Mouse (Mus musculus): Measurements from ENCODE around the gene Tfdp2. TPM values are rescaled to one million over a fixed set of nuclear protein-coding genes. Genes with fewer than 3 reads are reported as not detected.
A peak's percentile ranks its signal among the peaks of the same experiment; 100 is the strongest.

Tfdp2 gene
- total and polyA plus RNA-seq, 2 experiments, result 6.1 to 18.3 TPM

GRCm38 (mm10) chr9:96243915-96244314, 47.8 kb downstream of the Tfdp2 start:
- peaks cover 2% of the 10 kb centered on the region; the same call in 1 of the 2 replicates for H3K36me3 ChIP-seq (ENCODE audit: control insufficient read depth, insufficient read depth, low read length)
- no peak overlapping the region for H3K4me3 ChIP-seq (ENCODE audit: insufficient read depth, low read depth, low read length)
- H3K4me1 ChIP-seq (ENCODE audit: control insufficient read depth, insufficient read depth, low read length), result no peaks in the 10 kb centered on the region
- no peak overlapping the region for H3K9ac ChIP-seq (ENCODE audit: low read depth, low read length)
- 59% methylated on average over 6 of the region's 6 CpGs for WGBS
- H3K79me2 ChIP-seq (ENCODE audit: control insufficient read depth, insufficient read depth, low read length), result no peaks in the 10 kb centered on the region
- TF ChIP-seq POLR2A (IDR thresholded peaks at IDR 0.05; ENCODE audit: extremely low read depth, insufficient read depth, low read length) (no peak), CTCF (IDR thresholded peaks at IDR 0.05; ENCODE audit: low read depth, low read length) (no peak)
- peak; percentile 37 for DNase-seq (ENCODE audit: extremely low read depth, low read depth, low spot score)
- H3K27ac ChIP-seq (replicated peaks; ENCODE audit: insufficient read depth, low read depth, low read length), result no peak overlapping the region
- H3K27me3 ChIP-seq (ENCODE audit: control insufficient read depth, insufficient read depth, low read length), result no peaks in the 10 kb centered on the region

GRCm38 (mm10) chr9:96254812-96255211, 58.7 kb downstream of the Tfdp2 start:
- 26% methylated on average over 2 of the region's 2 CpGs for WGBS
- H3K79me2 ChIP-seq (ENCODE audit: control insufficient read depth, insufficient read depth, low read length), result no peaks in the 10 kb centered on the region
- no peaks in the 10 kb centered on the region for H3K27me3 ChIP-seq (ENCODE audit: control insufficient read depth, insufficient read depth, low read length)
- no peak overlapping the region for H3K4me3 ChIP-seq (ENCODE audit: insufficient read depth, low read depth, low read length)
- no peak overlapping the region for H3K9ac ChIP-seq (ENCODE audit: low read depth, low read length)
- no peak overlapping the region for H3K27ac ChIP-seq (replicated peaks; ENCODE audit: insufficient read depth, low read depth, low read length)
- TF ChIP-seq POLR2A (IDR thresholded peaks at IDR 0.05; ENCODE audit: extremely low read depth, insufficient read depth, low read length) (no peak), CTCF (IDR thresholded peaks at IDR 0.05; ENCODE audit: low read depth, low read length) (no peak)
- DNase-seq (ENCODE audit: extremely low read depth, low read depth, low spot score), result peak; percentile 19
- no peaks in the 10 kb centered on the region for H3K36me3 ChIP-seq (ENCODE audit: control insufficient read depth, insufficient read depth, low read length)
- H3K4me1 ChIP-seq (ENCODE audit: control insufficient read depth, insufficient read depth, low read length), result peaks cover 11% of the 10 kb centered on the region; the same call in 1 of the 2 replicates

GRCm38 (mm10) chr9:96258478-96258877, 62.4 kb downstream of the Tfdp2 start:
- TF ChIP-seq CTCF (IDR thresholded peaks at IDR 0.05; ENCODE audit: low read depth, low read length) (no peak), POLR2A (IDR thresholded peaks at IDR 0.05; ENCODE audit: extremely low read depth, insufficient read depth, low read length) (no peak)
- Histone ChIP-seq H3K9ac (ENCODE audit: low read depth, low read length) (no peak overlapping the region), H3K27ac (replicated peaks; ENCODE audit: insufficient read depth, low read depth, low read length) (no peak overlapping the region), H3K4me1 (ENCODE audit: control insufficient read depth, insufficient read depth, low read length) (peaks cover 8% of the 10 kb centered on the region; the same call in 1 of the 2 replicates), H3K4me3 (ENCODE audit: insufficient read depth, low read depth, low read length) (no peak overlapping the region), H3K27me3 (ENCODE audit: control insufficient read depth, insufficient read depth, low read length) (no peaks in the 10 kb centered on the region), H3K36me3 (ENCODE audit: control insufficient read depth, insufficient read depth, low read length) (no peaks in the 10 kb centered on the region), H3K79me2 (ENCODE audit: control insufficient read depth, insufficient read depth, low read length) (no peaks in the 10 kb centered on the region)
- DNase-seq (ENCODE audit: extremely low read depth, low read depth, low spot score), result peak; percentile 26
- 47% methylated on average over 6 of the region's 6 CpGs for WGBS

GRCm38 (mm10) chr9:96259017-96259512, 63.0 kb downstream of the Tfdp2 start:
- TF ChIP-seq POLR2A (IDR thresholded peaks at IDR 0.05; ENCODE audit: extremely low read depth, insufficient read depth, low read length), result no peak
- no peak for TF ChIP-seq CTCF (IDR thresholded peaks at IDR 0.05; ENCODE audit: low read depth, low read length)
- H3K79me2 ChIP-seq (ENCODE audit: control insufficient read depth, insufficient read depth, low read length), result no peaks in the 10 kb centered on the region
- no peaks in the 10 kb centered on the region for H3K27me3 ChIP-seq (ENCODE audit: control insufficient read depth, insufficient read depth, low read length)
- no peak for DNase-seq (ENCODE audit: extremely low read depth, low read depth, low spot score)
- no peaks in the 10 kb centered on the region for H3K36me3 ChIP-seq (ENCODE audit: control insufficient read depth, insufficient read depth, low read length)
- 42% methylated on average over 5 of the region's 5 CpGs for WGBS
- peaks cover 4% of the 10 kb centered on the region; the same call in 1 of the 2 replicates for H3K4me1 ChIP-seq (ENCODE audit: control insufficient read depth, insufficient read depth, low read length)
- H3K27ac ChIP-seq (replicated peaks; ENCODE audit: insufficient read depth, low read depth, low read length), result no peak overlapping the region
- no peak overlapping the region for H3K4me3 ChIP-seq (ENCODE audit: insufficient read depth, low read depth, low read length)
- H3K9ac ChIP-seq (ENCODE audit: low read depth, low read length), result no peak overlapping the region

GRCm38 (mm10) chr9:96259753-96260520, 63.9 kb downstream of the Tfdp2 start:
- H3K27ac ChIP-seq (replicated peaks; ENCODE audit: insufficient read depth, low read depth, low read length), result no peak overlapping the region

GRCm38 (mm10) chr9:96261101-96261500, 65.0 kb downstream of the Tfdp2 start:
- WGBS, result 92% methylated on average over 4 of the region's 4 CpGs
- no peaks in the 10 kb centered on the region for H3K79me2 ChIP-seq (ENCODE audit: control insufficient read depth, insufficient read depth, low read length)
- no peaks in the 10 kb centered on the region for H3K27me3 ChIP-seq (ENCODE audit: control insufficient read depth, insufficient read depth, low read length)
- H3K4me3 ChIP-seq (ENCODE audit: insufficient read depth, low read depth, low read length), result no peak overlapping the region
- no peaks in the 10 kb centered on the region for H3K36me3 ChIP-seq (ENCODE audit: control insufficient read depth, insufficient read depth, low read length)
- H3K27ac ChIP-seq (replicated peaks; ENCODE audit: insufficient read depth, low read depth, low read length), result no peak overlapping the region
- no peaks in the 10 kb centered on the region for H3K4me1 ChIP-seq (ENCODE audit: control insufficient read depth, insufficient read depth, low read length)
- DNase-seq (ENCODE audit: extremely low read depth, low read depth, low spot score), result no peak
- no peak for TF ChIP-seq POLR2A (IDR thresholded peaks at IDR 0.05; ENCODE audit: extremely low read depth, insufficient read depth, low read length)
- TF ChIP-seq CTCF (IDR thresholded peaks at IDR 0.05; ENCODE audit: low read depth, low read length), result no peak
- no peak overlapping the region for H3K9ac ChIP-seq (ENCODE audit: low read depth, low read length)

More at GRCm38 (mm10) chr9:96259753-96260520, 63.9 kb downstream of the Tfdp2 start:
- DNase-seq (ENCODE audit: extremely low read depth, low read depth, low spot score), result no peak
- TF ChIP-seq POLR2A (IDR thresholded peaks at IDR 0.05; ENCODE audit: extremely low read depth, insufficient read depth, low read length) (no peak), CTCF (IDR thresholded peaks at IDR 0.05; ENCODE audit: low read depth, low read length) (no peak)
- H3K36me3 ChIP-seq (ENCODE audit: control insufficient read depth, insufficient read depth, low read length), result no peaks in the 10 kb centered on the region
- no peaks in the 10 kb centered on the region for H3K79me2 ChIP-seq (ENCODE audit: control insufficient read depth, insufficient read depth, low read length)
- H3K4me3 ChIP-seq (ENCODE audit: insufficient read depth, low read depth, low read length), result no peak overlapping the region
- H3K4me1 ChIP-seq (ENCODE audit: control insufficient read depth, insufficient read depth, low read length), result peaks cover 1% of the 10 kb centered on the region; the same call in 1 of the 2 replicates
- no peak overlapping the region for H3K9ac ChIP-seq (ENCODE audit: low read depth, low read length)
- 53% methylated on average over 10 of the region's 10 CpGs for WGBS
- no peaks in the 10 kb centered on the region for H3K27me3 ChIP-seq (ENCODE audit: control insufficient read depth, insufficient read depth, low read length)
